Mouse (Mus musculus) heart, embryonic 14.5 days (tissue): ENCODE results near the gene Renbp. TPM values are rescaled to one million over a fixed set of nuclear protein-coding genes. Genes with fewer than 3 reads are reported as not detected.

Source experiments
- ATAC-seq: fragments of 200-750 bp; cut with Nextera tagmentation; 2 replicates; pipeline ENCODE4 v1.8.0; 2017; ENCODE audit warnings: low read depth, moderate TSS enrichment; ENCODE audit not compliant: insufficient number of reproducible peaks, insufficient read depth, low FRiP score
- H3K27ac ChIP-seq, 2 experiments: fragments of 200-500 bp in 1 of 2; fragments of 300-500 bp in 1 of 2; sonication (generic) in 1 of 2; replicated peaks in 1 of 2; 2 replicates each; pipeline ENCODE4 v1.5.1; 2012 to 2014; ENCODE audit warnings: low read depth in 2 of 2, low read length in 2 of 2, control low read depth in 1 of 2, mild to moderate bottlenecking in 1 of 2, mixed read lengths in 1 of 2; ENCODE audit not compliant: control insufficient read depth in 1 of 2, insufficient read depth in 1 of 2
- H3K27me3 ChIP-seq: fragments of 300-500 bp; sonication (generic); 2 replicates; pipeline ENCODE4 v1.6.1; 2014; ENCODE audit warnings: mild to moderate bottlenecking, low read length, control low read depth; ENCODE audit not compliant: control insufficient read depth, insufficient read depth
- H3K36me3 ChIP-seq: fragments of 300-500 bp; sonication (generic); 2 replicates; pipeline ENCODE4 v1.6.1; 2014; ENCODE audit warnings: mild to moderate bottlenecking, control low read depth, low read length, mixed read lengths; ENCODE audit not compliant: control insufficient read depth, insufficient read depth
- H3K4me1 ChIP-seq, 2 experiments: fragments of 200-500 bp in 1 of 2; fragments of 300-500 bp in 1 of 2; sonication (generic) in 1 of 2; 2 replicates each; pipeline ENCODE4 v1.6.1; 2012 to 2014; ENCODE audit warnings: low read length in 2 of 2, control low read depth in 1 of 2, mixed read lengths in 1 of 2; ENCODE audit not compliant: control insufficient read depth in 2 of 2, insufficient read depth in 2 of 2
- H3K4me2 ChIP-seq: fragments of 300-500 bp; sonication (generic); 2 replicates; pipeline ENCODE4 v1.6.1; 2014; ENCODE audit warnings: mild to moderate bottlenecking, low read length
- H3K4me3 ChIP-seq, 2 experiments: fragments of 200-500 bp in 1 of 2; fragments of 300-500 bp in 1 of 2; sonication (generic) in 1 of 2; 2 replicates each; pipeline ENCODE4 v1.5.1; 2012 to 2014; ENCODE audit warnings: low read length in 2 of 2, mild to moderate bottlenecking in 2 of 2, control low read depth in 1 of 2, low read depth in 1 of 2, moderate library complexity in 1 of 2; ENCODE audit not compliant: control insufficient read depth in 1 of 2, insufficient read depth in 1 of 2
- H3K9ac ChIP-seq: fragments of 300-500 bp; sonication (generic); 2 replicates; pipeline ENCODE4 v1.6.1; 2014; ENCODE audit warnings: mild to moderate bottlenecking, low read length
- H3K9me3 ChIP-seq: fragments of 300-500 bp; sonication (generic); 2 replicates; pipeline ENCODE4 v1.6.1; 2016; ENCODE audit warnings: low read length, control low read depth; ENCODE audit not compliant: control insufficient read depth
- WGBS: fragments of 180-500 bp; shearing (Covaris S2); extraction: QIAGEN DNeasy Blood & Tissue Kit; methylation state at CpG from one replicate; pipeline ENCODE4 v1.1.7; 2014; 5-methylcytosine and 5-hydroxymethylcytosine counted together
- polyA plus RNA-seq: library from polyadenylated mRNA; unstranded; fragments of >200 nt; fragmentation: Nextera tagmentation; extraction: Ambion mirVana; gene quantifications from 2 replicates; pipeline ENCODE4 v1.2.1, GENCODE M21; 2014

Gene Renbp
- polyA plus RNA-seq, 1 experiment from 2014 or later = 63.7 TPM

- Histone ChIP-seq H3K4me2 (peak overlapping the region; percentile 69), H3K4me3 (peak overlapping the region; percentile 51 to 65), H3K4me1 (0 out of 4 replicates have a peak, but pooled peaks cover 0 to 4% of the 10 kb centered on the region in 2 experiments), H3K9ac (peak overlapping the region; percentile 80), H3K27ac (peak overlapping the region; percentile 79 to 83), H3K27me3 (no peaks in the 10 kb centered on the region), H3K36me3 (peaks cover 46% of the 10 kb centered on the region), H3K9me3 (no peaks in the 10 kb centered on the region)
- WGBS = 15% methylated on average over 34 of the region's 34 CpGs
- peak; percentile 27; the same call in 1 of the 2 replicates for ATAC-seq
Observed at GRCm38 (mm10) chrX:73921285-73921822, 9.3 kb downstream of the Renbp start.

GRCm38 (mm10) chrX:73918631-73919030, 12.0 kb downstream of the Renbp start:
- WGBS = 74% methylated on average over 5 of the region's 5 CpGs
- ATAC-seq = no peak
- Histone ChIP-seq H3K36me3 (peaks cover 32% of the 10 kb centered on the region), H3K9me3 (no peaks in the 10 kb centered on the region), H3K4me3 (no peak overlapping the region), H3K4me2 (no peak overlapping the region), H3K27ac (no peak overlapping the region), H3K9ac (no peak overlapping the region), H3K4me1 (0 out of 4 replicates have a peak, but pooled peaks cover 0 to 4% of the 10 kb centered on the region in 2 experiments), H3K27me3 (no peaks in the 10 kb centered on the region)

DNA sequence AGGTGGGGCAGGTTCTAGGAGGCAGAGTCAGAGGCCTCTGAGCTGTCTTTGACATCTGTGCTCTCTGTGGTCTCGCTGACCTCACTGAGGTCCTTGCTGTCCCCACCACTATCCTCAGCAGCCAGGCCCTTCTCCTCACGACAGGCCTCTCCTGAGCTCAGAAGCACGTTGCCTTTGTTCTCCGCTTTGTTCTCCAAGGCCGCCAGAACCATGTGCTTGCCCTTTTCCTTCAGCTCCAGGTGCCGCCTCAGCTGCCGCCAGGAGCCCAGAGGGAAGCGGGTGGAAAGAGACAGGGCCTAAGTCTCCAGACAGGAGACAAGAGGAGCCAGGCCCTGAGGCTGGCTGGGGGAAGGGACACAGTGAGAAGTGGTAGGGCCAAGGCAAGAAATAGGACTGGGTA, 13.7 kb downstream of the Renbp start:
- Histone ChIP-seq H3K27me3 (no peaks in the 10 kb centered on the region), H3K4me3 (no peak overlapping the region), H3K4me1 (0 out of 4 replicates have a peak, but pooled peaks cover 0 to 4% of the 10 kb centered on the region in 2 experiments), H3K9ac (no peak overlapping the region), H3K9me3 (no peaks in the 10 kb centered on the region), H3K36me3 (peaks cover 32% of the 10 kb centered on the region), H3K4me2 (no peak overlapping the region), H3K27ac (no peak overlapping the region)
- ATAC-seq = no peak
- WGBS = 75% methylated on average over 8 of the region's 8 CpGs

DNA sequence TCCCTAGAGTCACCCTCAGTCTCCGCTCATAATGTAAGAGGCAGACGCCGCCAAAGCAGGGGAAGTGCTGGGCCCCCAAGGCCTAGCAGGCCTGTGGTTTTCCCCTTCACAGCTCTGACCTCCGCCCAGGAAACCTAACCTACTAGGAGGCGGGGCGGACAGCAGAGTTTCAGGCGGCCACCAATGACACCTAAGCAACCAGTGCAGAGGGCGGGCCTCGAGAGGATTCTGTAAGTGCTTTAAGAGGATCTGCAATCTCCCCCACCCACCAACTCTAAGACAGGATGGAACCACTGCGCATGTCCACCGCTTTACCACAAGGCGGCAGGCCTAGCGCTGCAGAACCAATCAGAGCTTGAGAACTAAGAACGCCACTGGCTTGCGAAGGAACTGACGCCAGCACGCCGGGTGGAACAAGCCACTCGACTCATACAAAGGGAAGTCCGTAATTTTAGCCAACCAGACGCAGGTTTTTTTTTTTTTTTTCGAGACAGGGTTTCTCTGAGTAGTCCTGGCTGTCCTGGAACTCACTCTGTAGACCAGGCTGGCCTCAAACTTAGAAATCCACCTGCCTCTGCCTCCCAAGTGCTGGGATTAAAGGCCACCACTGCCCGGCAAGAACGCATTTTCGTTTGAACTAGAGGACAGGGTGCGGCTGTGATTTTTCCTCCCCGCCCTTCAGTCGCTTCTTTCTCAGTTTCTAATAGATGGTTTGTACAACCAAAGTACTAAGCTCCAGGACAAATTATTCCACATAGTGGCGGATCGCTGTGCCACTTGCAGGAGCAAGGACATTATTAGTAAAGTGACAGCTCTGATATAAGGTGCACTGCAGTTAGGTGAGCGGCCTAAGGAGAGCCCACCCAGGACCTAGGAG, 15.6 kb downstream of the Renbp start:
- peak overlapping the region; percentile 83 for H3K27ac ChIP-seq
- peaks cover 31% of the 10 kb centered on the region for H3K36me3 ChIP-seq
- ATAC-seq = peak; percentile 94
- peak overlapping the region; percentile 55 for H3K4me2 ChIP-seq
- H3K4me1 ChIP-seq = no peaks in the 10 kb centered on the region; a peak in 1 of 4 replicates
- no peaks in the 10 kb centered on the region for H3K9me3 ChIP-seq
- H3K9ac ChIP-seq = peak overlapping the region; percentile 44; the same call in 1 of the 2 replicates
- peak overlapping the region; percentile 18 to 25 for H3K4me3 ChIP-seq
- WGBS = 29% methylated on average over 31 of the region's 31 CpGs
- H3K27me3 ChIP-seq = no peaks in the 10 kb centered on the region

GRCm38 (mm10) chrX:73911588-73911987, 19.1 kb downstream of the Renbp start:
- Histone ChIP-seq H3K4me1 (no peaks in the 10 kb centered on the region; a peak in 1 of 4 replicates), H3K9me3 (no peaks in the 10 kb centered on the region), H3K4me2 (no peak overlapping the region), H3K36me3 (no peaks in the 10 kb centered on the region), H3K27ac (no peak overlapping the region), H3K27me3 (no peaks in the 10 kb centered on the region; the same call in 1 of the 2 replicates), H3K9ac (no peak overlapping the region), H3K4me3 (no peak overlapping the region)
- ATAC-seq = no peak
- WGBS = 75% methylated on average over 2 of the region's 2 CpGs

- peak overlapping the region; percentile 38 for H3K4me2 ChIP-seq
- no peaks in the 10 kb centered on the region for H3K9me3 ChIP-seq
- no peak overlapping the region for H3K27ac ChIP-seq
- ATAC-seq = 0 out of 2 replicates have a peak, but pooled peaks have one; percentile 27
- 13% methylated on average over 23 of the region's 26 CpGs for WGBS
- H3K4me3 ChIP-seq = peak overlapping the region; percentile 2 to 12; a peak in 3 of 4 replicates
- H3K4me1 ChIP-seq = no peaks in the 10 kb centered on the region; a peak in 1 of 4 replicates
- H3K36me3 ChIP-seq = no peaks in the 10 kb centered on the region
- no peaks in the 10 kb centered on the region; the same call in 1 of the 2 replicates for H3K27me3 ChIP-seq
- no peak overlapping the region for H3K9ac ChIP-seq
Observed at GRCm38 (mm10) chrX:73911156-73911555, 19.5 kb downstream of the Renbp start.

DNA sequence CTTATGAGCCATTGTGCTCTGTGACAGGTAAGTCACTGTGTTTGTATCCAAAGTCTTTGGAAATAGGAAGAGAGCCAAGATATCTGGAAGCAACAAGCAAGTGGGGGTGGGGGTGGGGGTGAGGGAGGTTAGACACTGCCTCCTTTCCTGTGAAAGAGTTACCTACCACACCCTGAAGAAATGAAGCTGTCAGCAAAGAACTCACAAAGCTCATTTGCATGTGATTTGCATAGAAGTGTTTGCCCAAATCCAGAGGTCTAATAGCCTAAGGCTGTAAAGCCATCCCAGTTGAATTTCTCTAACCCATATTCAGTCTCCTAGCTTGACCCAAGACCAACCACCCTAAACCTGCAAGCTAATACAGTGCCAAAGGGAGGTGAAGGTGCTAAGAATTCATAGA, 20.2 kb downstream of the Renbp start:
- no peak for ATAC-seq
- H3K9me3 ChIP-seq = no peaks in the 10 kb centered on the region
- peak overlapping the region in 1 of 2 experiments; percentile 2; a peak in 1 of 4 replicates for H3K4me3 ChIP-seq
- no peak overlapping the region for H3K4me2 ChIP-seq
- no peak overlapping the region for H3K9ac ChIP-seq
- H3K36me3 ChIP-seq = no peaks in the 10 kb centered on the region
- no peaks in the 10 kb centered on the region; a peak in 1 of 4 replicates for H3K4me1 ChIP-seq
- no peaks in the 10 kb centered on the region; the same call in 1 of the 2 replicates for H3K27me3 ChIP-seq
- H3K27ac ChIP-seq = no peak overlapping the region
